Mouse (Mus musculus): ENCODE measurements at regions not wholly inside any gene's neighbourhood (a gene's known extent, or its start where the extent isn't known, plus 50 kb on each side); places are given as distances from the start of the nearest gene placed in this dataset.

DNA sequence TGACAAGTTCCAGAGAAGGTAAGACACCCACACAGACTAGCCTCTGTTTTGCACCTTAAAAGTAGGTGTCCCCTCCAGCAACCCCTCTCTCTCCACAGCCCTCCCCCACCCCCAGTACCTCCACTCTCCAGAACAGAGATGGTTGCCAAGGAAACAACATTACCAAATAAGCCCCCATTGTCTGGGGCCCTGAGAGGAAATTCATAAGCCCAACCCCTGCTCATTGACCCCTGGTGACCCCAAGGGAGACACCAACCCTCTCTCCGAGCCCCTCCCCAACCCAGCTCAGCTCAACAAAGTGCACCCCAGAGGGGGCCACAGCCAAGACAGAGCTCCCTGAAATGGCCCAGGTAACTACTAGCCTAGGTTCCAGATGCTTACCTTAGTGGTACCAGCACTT, 96.3 kb downstream of the Cryba4 start:
- no peak overlapping the region for H3K9ac ChIP-seq (ENCODE audit: low read depth, low read length)
- H3K4me3 ChIP-seq (ENCODE audit: low read depth, low read length), result no peak overlapping the region
- peaks cover 4% of the 10 kb centered on the region; the same call in 1 of the 2 replicates for H3K27me3 ChIP-seq (replicated peaks; ENCODE audit: control insufficient read depth, insufficient read depth, low read length)
- H3K4me1 ChIP-seq (ENCODE audit: control insufficient read depth, insufficient read depth, low read length), result 0 out of 2 replicates have a peak, but pooled peaks cover 2% of the 10 kb centered on the region
- H3K4me2 ChIP-seq (ENCODE audit: low read depth, low read length), result no peak overlapping the region
- no peak for ATAC-seq (ENCODE audit: low read depth)
- H3K9me3 ChIP-seq (ENCODE audit: control insufficient read depth, low read length), result no peaks in the 10 kb centered on the region
- H3K27ac ChIP-seq (replicated peaks; ENCODE audit: low read depth, low read length), result no peak overlapping the region
- no peaks in the 10 kb centered on the region for H3K36me3 ChIP-seq (ENCODE audit: control insufficient read depth, insufficient read depth, low read length)
- WGBS, result 42% methylated on average over 1 of the region's 1 CpGs
- no peak for DNase-seq (ENCODE audit: low spot score)

DNA sequence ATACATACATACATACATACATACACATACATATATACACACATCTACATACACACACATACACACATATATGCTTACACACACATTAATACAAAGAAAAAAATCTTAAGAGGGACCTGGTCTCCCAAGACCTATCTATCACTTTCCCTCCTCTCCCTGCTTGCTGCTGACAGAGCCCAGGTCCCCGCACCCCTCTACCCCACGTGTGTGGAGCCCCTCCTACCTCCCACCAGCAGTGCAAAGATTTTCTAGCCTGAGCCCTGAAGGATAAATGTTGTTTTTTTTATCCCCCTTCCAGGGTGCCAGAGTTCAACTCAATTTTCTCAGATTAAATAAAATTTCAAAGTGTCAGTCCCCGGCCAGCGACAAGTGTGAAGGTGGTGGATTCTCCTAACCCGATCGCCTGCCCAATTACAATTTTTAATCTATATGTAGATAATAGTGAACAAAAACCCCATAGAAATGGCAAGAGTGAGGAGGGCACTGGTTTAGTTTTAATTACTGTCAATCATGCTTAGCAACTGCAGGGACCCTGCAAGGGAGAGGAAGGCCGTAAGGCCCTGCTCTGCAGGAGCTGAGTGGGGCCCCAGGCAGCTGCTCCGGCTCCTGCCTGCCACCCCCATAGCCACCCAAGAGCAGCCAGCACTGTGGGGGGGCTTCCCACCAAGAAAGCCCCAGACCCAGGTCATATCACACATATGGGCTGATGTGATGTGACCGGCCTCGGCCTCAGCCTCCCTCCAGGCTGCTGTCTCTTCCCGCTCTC, 85.7 kb downstream of the Cryba4 start:
- no peak overlapping the region for H3K27ac ChIP-seq (replicated peaks; ENCODE audit: low read depth, low read length)
- 35% methylated on average over 11 of the region's 11 CpGs for whole genome bisulfite sequencing

DNA sequence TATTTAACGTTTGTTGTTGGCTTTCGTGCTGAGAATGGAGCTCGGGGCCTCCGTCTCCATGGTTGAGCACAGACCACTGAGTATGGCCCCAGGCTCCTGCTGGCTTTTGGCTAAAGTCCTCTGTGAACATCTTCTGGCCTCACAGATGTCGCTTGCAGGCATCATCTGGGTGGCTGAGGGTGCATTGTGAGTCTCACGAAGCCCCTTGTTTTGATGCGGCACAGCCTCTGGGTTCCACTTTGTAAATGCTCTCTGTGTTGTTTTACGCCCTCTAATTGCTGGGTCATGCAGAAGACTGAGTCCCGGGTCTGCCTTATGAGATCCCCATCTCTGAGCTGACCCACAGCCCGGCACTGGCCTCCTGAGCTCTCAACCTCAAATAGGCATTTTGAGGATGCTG, 84.5 kb downstream of the Cryba4 start:
- peaks cover 9% of the 10 kb centered on the region for H3K4me1 ChIP-seq (ENCODE audit: control insufficient read depth, insufficient read depth, low read length)
- no peaks in the 10 kb centered on the region for H3K36me3 ChIP-seq (ENCODE audit: control insufficient read depth, insufficient read depth, low read length)
- H3K4me2 ChIP-seq (ENCODE audit: low read depth, low read length), result no peak overlapping the region
- no peaks in the 10 kb centered on the region for H3K27me3 ChIP-seq (replicated peaks; ENCODE audit: control insufficient read depth, insufficient read depth, low read length)
- DNase-seq (ENCODE audit: low spot score) (no peak), ATAC-seq (ENCODE audit: low read depth) (no peak)
- no peak overlapping the region for H3K9ac ChIP-seq (ENCODE audit: low read depth, low read length)
- no peak overlapping the region for H3K27ac ChIP-seq (replicated peaks; ENCODE audit: low read depth, low read length)
- no peaks in the 10 kb centered on the region for H3K9me3 ChIP-seq (ENCODE audit: control insufficient read depth, low read length)
- 59% methylated on average over 10 of the region's 10 CpGs for WGBS
- H3K4me3 ChIP-seq (ENCODE audit: low read depth, low read length), result no peak overlapping the region

More for the DNA sequence above, 85.7 kb downstream of the Cryba4 start:
- Histone ChIP-seq H3K4me3 (ENCODE audit: low read depth, low read length) (no peak overlapping the region), H3K36me3 (ENCODE audit: control insufficient read depth, insufficient read depth, low read length) (no peaks in the 10 kb centered on the region), H3K4me1 (ENCODE audit: control insufficient read depth, insufficient read depth, low read length) (peaks cover 15% of the 10 kb centered on the region), H3K4me2 (ENCODE audit: low read depth, low read length) (no peak overlapping the region), H3K9me3 (ENCODE audit: control insufficient read depth, low read length) (no peaks in the 10 kb centered on the region), H3K9ac (ENCODE audit: low read depth, low read length) (no peak overlapping the region), H3K27me3 (replicated peaks; ENCODE audit: control insufficient read depth, insufficient read depth, low read length) (no peaks in the 10 kb centered on the region)
- ATAC-seq (ENCODE audit: low read depth) (no peak), DNase-seq (ENCODE audit: low spot score) (no peak)

DNA sequence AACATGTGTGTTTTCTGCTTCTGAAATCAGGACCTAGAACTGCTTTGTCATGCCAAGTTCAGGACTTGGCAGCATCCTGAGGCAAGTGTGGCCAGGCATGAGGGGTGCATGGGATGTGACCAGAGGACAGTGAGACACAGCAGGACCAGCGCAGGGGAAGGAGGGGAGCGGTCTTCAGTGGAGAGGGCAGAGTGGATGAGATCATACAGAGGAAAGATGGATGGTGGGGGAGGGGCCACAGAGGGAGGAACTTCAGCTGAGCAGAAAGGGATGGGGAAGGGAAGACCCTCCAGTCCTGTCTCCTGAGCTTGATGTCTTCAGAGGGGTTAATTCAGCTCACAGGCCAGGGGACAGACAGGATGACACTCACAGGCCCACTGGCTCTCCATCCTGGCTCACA, 81.0 kb downstream of the Cryba4 start:
- Histone ChIP-seq H3K4me1 (ENCODE audit: control insufficient read depth, insufficient read depth, low read length) (no peaks in the 10 kb centered on the region), H3K4me3 (ENCODE audit: low read depth, low read length) (no peak overlapping the region), H3K27ac (replicated peaks; ENCODE audit: low read depth, low read length) (no peak overlapping the region), H3K36me3 (ENCODE audit: control insufficient read depth, insufficient read depth, low read length) (no peaks in the 10 kb centered on the region), H3K4me2 (ENCODE audit: low read depth, low read length) (no peak overlapping the region), H3K9me3 (ENCODE audit: control insufficient read depth, low read length) (no peaks in the 10 kb centered on the region), H3K27me3 (replicated peaks; ENCODE audit: control insufficient read depth, insufficient read depth, low read length) (no peaks in the 10 kb centered on the region), H3K9ac (ENCODE audit: low read depth, low read length) (no peak overlapping the region)
- DNase-seq (ENCODE audit: low spot score) (no peak), ATAC-seq (ENCODE audit: low read depth) (no peak)
- 79% methylated on average over 2 of the region's 2 CpGs for WGBS

DNA sequence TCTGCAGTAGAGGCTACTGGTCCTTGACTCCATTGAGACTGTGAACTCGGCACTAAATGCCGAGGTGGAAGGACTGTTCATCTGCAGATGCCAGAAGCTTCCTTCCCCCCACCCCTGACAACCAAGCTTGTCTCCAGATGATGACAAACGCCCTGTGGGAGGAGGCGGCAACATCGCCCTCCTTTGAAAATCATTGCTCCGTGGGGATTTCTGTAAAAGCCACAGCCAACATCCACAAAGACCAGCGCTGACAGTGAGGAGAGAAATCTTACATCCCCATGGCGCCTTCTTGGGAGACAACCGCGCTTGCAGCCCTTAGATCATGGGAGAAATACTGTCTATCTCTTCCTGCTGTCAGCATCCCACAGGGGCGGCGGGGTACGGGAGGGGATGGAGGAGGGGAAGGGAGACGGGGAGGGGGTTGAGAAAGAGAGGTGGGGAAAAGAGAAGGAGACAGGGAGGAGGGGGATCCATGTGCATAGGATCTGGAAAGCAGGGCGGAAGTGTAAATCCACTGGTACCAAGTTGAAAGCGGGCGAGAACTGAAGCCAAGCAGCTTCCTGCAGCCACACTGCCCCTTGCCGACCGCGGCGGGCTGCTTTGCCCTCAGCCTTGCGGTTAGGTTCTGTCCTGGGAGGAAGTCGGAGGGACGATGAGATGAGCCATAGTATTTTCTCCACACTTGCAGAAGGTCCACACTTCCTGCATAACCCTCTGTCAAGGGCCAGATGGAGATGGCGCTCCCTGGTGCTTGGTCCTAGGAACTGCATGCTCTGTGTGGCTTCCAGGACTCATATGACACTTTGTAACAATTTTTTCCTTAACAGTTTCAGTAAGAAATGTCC, 72.9 kb downstream of the Cryba4 start:
- WGBS, result 17% methylated on average over 25 of the region's 25 CpGs
- ATAC-seq (ENCODE audit: low read depth) (no peak), DNase-seq (ENCODE audit: low spot score) (peak; percentile 30)
- H3K9me3 ChIP-seq (ENCODE audit: control insufficient read depth, low read length), result no peaks in the 10 kb centered on the region
- no peaks in the 10 kb centered on the region; the same call in 1 of the 2 replicates for H3K4me1 ChIP-seq (ENCODE audit: control insufficient read depth, insufficient read depth, low read length)
- H3K4me2 ChIP-seq (ENCODE audit: low read depth, low read length), result peak overlapping the region; percentile 54
- H3K27me3 ChIP-seq (replicated peaks; ENCODE audit: control insufficient read depth, insufficient read depth, low read length), result no peaks in the 10 kb centered on the region
- H3K4me3 ChIP-seq (ENCODE audit: low read depth, low read length), result peak overlapping the region; percentile 29
- H3K9ac ChIP-seq (ENCODE audit: low read depth, low read length), result peak overlapping the region; percentile 45; the same call in 1 of the 2 replicates
- H3K27ac ChIP-seq (replicated peaks; ENCODE audit: low read depth, low read length), result no peak overlapping the region
- H3K36me3 ChIP-seq (ENCODE audit: control insufficient read depth, insufficient read depth, low read length), result no peaks in the 10 kb centered on the region

DNA sequence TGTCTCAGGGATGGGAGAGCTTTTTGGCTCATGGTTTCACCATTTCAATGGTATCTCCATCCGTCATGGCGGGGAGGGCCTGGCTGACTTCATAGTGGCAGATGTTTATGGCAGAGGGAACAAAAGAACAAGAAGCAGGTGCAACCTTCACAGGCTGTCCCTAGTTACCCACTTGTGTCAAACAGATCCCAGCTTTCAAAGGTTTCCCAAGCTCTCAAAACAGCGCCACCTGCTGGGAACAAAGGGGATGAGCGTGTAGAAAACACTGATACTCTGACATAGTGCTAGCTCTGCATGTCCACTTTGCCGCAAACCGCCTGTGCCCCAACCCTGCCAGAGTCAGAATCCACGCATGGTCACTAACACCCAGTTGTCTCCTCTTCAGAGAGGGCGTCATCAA, 69.5 kb downstream of the Cryba4 start:
- 42% methylated on average over 8 of the region's 8 CpGs for WGBS
- Histone ChIP-seq H3K4me3 (ENCODE audit: low read depth, low read length) (no peak overlapping the region), H3K27ac (replicated peaks; ENCODE audit: low read depth, low read length) (no peak overlapping the region), H3K9me3 (ENCODE audit: control insufficient read depth, low read length) (no peaks in the 10 kb centered on the region), H3K9ac (ENCODE audit: low read depth, low read length) (no peak overlapping the region), H3K4me1 (ENCODE audit: control insufficient read depth, insufficient read depth, low read length) (no peaks in the 10 kb centered on the region; the same call in 1 of the 2 replicates), H3K36me3 (ENCODE audit: control insufficient read depth, insufficient read depth, low read length) (no peaks in the 10 kb centered on the region), H3K4me2 (ENCODE audit: low read depth, low read length) (no peak overlapping the region), H3K27me3 (replicated peaks; ENCODE audit: control insufficient read depth, insufficient read depth, low read length) (no peaks in the 10 kb centered on the region; the same call in 1 of the 2 replicates)
- no peak for DNase-seq (ENCODE audit: low spot score)
- ATAC-seq (ENCODE audit: low read depth), result 0 out of 2 replicates have a peak, but pooled peaks have one; percentile 12

DNA sequence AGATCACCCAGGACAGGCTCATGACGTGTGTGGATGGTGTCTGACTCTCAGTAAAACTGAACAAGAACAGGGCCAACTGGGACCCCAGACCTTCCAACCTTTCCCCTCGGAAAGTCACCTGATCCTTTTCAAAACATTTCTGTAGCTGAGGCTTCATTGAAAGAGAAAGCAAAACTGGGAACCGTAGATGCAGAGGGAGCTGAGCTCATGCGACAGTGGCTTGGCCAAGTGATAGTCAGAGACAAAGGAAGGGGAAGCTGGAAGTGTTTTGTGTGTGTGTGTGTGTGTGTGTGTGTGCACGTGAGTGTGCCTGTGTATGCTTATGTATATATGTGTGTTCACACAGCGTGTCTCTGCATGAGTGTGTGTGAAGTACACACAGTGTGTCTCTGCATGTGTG, 56.7 kb downstream of the Cryba4 start:
- ATAC-seq (ENCODE audit: low read depth) (no peak), DNase-seq (ENCODE audit: low spot score) (no peak)
- Histone ChIP-seq H3K9ac (ENCODE audit: low read depth, low read length) (no peak overlapping the region), H3K4me3 (ENCODE audit: low read depth, low read length) (no peak overlapping the region), H3K36me3 (ENCODE audit: control insufficient read depth, insufficient read depth, low read length) (no peaks in the 10 kb centered on the region), H3K27ac (replicated peaks; ENCODE audit: low read depth, low read length) (no peak overlapping the region), H3K4me2 (ENCODE audit: low read depth, low read length) (no peak overlapping the region), H3K9me3 (ENCODE audit: control insufficient read depth, low read length) (no peaks in the 10 kb centered on the region), H3K27me3 (replicated peaks; ENCODE audit: control insufficient read depth, insufficient read depth, low read length) (no peaks in the 10 kb centered on the region), H3K4me1 (ENCODE audit: control insufficient read depth, insufficient read depth, low read length) (no peaks in the 10 kb centered on the region; the same call in 1 of the 2 replicates)
- 62% methylated on average over 6 of the region's 6 CpGs for WGBS
